Mouse (Mus musculus) retina, postnatal 7 days (tissue): ENCODE data around the gene Npas2.
A peak's percentile ranks its signal among the peaks of the same experiment; 100 is the strongest.

Source experiments
- DNase-seq: peaks from one replicate; pipeline ENCODE4 v3.0.0-alpha.2; 2012; ENCODE audit warnings: low read depth, low spot score

Npas2 gene

GRCm38 (mm10) chr1:39284786-39285185 lies 91.3 kb downstream of the Npas2 start:
- no peak for DNase-seq

GRCm38 (mm10) chr1:39287076-39287475 lies 93.5 kb downstream of the Npas2 start:
- no peak for DNase-seq

DNA sequence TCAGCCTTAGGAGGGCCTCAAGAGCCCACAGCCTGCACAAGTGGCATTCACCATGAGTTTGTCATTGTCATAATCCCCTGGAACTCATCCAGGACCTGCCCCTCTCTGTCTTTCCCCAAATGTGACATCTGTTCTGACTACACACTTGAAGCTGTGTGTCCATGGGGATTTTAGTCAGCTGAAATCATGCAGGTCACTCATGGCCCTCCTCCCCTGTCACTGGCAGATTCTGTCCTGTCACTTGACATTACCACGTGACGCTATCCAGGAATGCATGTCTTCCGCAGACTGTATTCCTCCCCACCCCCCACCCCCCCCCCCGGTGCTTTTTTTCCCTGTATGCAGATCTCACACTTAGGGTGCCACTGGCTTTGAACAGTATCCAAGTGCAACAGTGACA lies 94.3 kb downstream of the Npas2 start:
- DNase-seq: no peak

GRCm38 (mm10) chr1:39288425-39288824 lies 94.9 kb downstream of the Npas2 start:
- no peak for DNase-seq

GRCm38 (mm10) chr1:39292001-39292400 lies 98.5 kb downstream of the Npas2 start:
- no peak for DNase-seq

DNA sequence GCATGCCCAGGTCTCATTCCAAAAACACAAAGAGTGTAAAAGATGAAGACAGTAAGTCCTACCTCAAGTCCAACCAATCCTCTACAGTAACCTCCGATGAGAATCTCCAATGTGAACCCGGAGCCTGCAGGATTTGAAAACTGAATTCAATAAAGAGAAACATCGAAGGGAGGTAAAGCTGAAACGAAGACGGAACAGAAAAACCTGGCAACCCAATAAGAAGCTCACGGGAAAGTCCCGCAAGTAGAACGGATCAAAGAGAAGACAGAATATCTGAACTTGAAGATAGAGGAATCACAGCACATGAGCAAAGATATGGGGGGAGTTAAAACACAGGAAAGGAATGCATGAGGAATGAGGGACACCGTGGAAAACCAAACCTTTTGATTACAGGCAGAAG lies 104.8 kb downstream of the Npas2 start:
- no peak for DNase-seq

GRCm38 (mm10) chr1:39300243-39300642 lies 106.7 kb downstream of the Npas2 start:
- DNase-seq: no peak

DNA sequence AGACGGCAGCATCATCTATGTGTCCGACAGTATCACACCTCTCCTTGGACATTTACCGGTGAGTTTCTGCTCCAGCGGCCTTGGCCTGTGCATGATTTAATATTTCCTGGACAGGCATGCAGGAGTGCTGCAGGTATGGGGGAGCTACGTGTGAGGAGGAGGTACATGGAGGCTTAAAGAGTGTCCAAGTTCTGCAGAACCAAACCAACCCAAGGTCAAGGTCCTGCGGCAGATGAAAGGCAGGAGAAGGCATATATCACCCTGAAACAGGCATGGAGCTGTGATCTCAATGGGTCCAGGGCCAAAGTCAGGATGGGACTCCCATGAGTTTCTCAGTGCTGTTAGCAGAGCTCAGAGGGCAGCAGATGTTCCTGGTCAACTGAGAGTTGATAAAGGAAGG lies 107.1 kb downstream of the Npas2 start:
- no peak for DNase-seq

DNA sequence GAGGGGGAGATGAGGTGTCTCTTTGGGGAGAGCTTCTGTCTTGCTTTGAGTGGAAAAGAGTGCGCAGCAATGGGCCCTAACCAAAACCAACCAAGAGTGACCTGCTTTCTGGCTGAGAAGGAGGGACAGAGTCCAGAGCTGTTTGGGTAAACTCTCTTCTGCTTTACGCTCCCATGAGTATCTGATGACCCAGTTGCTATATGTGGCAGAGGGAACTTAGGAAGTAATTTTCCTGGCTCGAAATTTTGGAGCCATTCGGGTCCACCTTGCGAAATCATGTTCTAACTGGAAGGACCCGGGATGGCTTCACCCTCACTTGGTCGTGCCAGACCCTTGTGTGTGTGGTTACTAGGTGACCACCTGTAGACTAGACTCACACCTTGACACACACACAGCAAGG lies 108.7 kb downstream of the Npas2 start:
- DNase-seq: no peak

DNA sequence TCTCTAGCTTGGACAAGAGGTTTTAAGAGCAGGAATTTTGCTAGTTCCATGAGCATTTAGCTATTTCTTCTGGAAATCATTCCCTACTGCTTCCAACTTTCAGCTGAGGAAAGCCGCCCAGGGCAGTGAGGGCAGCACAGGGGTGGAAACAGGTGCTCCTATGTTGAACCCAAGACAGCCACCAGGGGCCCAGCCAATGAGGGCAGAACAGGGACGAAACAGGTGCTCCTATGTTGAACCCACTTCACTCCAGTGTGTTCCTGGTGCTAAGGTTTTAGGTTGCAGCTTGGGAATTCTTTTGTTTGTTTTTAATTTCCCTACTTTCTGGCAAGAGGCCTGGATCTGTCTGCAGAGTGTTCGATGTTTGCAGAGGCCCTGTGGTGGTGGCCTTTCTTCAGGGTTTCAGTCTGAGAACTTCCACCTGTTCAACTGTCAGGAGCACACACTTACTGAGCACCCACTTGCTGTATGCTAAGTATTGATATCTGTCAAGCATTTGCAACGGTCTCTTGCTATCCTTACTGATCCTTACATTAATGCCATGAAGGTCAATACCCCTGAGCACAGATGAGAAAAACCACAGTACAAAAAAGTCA lies 109.6 kb downstream of the Npas2 start:
- no peak for DNase-seq

GRCm38 (mm10) chr1:39307291-39307690 lies 113.8 kb downstream of the Npas2 start:
- DNase-seq: no peak

GRCm38 (mm10) chr1:39307971-39308370 lies 114.4 kb downstream of the Npas2 start:
- DNase-seq: no peak

- no peak for DNase-seq
Observed at GRCm38 (mm10) chr1:39309548-39309947, 116.0 kb downstream of the Npas2 start.

DNA sequence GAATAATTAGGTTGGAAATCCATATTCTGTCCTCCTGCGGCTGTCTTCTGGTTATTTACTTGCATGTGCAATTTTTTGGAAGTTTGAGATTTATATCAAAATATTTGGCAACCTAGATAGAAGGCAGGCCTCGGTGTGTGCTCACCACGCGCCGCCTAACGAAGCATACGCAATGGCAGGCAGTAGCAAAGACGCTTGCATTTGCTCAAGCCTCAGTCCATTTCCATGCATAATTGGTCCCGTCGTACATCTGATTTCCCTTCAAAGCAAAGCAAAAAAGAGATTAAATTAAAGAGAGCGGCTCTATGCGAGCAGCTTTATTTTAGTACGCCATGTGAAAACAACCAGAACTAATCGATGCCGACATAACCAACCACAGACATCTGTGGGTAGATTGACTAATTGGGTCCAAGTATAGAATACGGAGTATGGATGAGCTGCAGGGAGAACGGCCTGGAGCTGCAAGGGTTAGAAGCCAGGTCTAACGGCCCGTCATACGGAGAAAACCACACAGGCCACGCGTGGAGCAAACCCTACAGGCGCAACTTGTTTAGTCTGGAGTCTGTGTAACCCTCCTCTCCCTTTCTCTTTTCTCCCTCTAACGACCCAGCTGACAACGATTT lies 118.9 kb downstream of the Npas2 start:
- peak; percentile 16 for DNase-seq

- no peak for DNase-seq
Observed at GRCm38 (mm10) chr1:39313352-39314245, 120.1 kb downstream of the Npas2 start.

GRCm38 (mm10) chr1:39317935-39318334 lies 124.4 kb downstream of the Npas2 start:
- no peak for DNase-seq

GRCm38 (mm10) chr1:39318870-39319269 lies 125.3 kb downstream of the Npas2 start:
- DNase-seq: no peak

- DNase-seq: no peak
Observed at GRCm38 (mm10) chr1:39321954-39322353, 128.4 kb downstream of the Npas2 start.

- no peak for DNase-seq
Observed at GRCm38 (mm10) chr1:39325228-39325627, 131.7 kb downstream of the Npas2 start.

GRCm38 (mm10) chr1:39327546-39327945 lies 134.0 kb downstream of the Npas2 start:
- DNase-seq: no peak

DNA sequence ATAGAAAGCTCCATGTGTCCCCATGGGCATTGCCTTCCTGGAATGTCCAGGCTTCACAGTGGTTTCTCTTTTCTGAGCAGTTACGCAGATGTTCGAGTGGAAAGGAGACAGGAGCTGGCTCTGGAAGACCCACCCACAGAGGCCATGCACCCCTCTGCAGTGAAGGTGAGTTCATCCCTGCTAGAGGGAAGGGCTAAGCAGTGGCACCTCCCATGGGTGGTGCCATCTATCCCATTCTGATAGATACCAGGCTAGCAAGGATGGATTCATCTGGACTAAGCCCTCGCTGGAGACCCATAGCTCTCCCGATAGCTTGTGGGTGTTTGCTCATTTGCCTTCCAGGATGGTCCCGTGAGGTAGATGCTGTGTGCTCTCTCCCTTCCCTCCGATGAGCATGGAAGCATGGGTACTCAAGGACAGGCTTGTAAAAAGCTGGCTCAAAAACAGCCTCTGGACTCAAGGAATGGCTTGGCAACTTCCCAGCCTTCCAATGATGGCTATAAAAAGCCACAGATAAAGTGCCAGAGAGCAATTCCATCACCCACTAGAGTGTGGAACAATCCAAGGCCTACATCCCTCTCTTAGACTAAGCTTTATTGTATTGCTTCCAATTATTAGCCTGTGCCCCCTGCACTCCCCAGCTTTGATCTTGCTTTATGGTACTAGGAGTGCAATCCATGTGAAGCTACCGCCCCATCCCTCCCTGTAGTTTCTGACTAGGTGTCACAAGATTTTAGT lies 137.5 kb downstream of the Npas2 start:
- DNase-seq: no peak

DNA sequence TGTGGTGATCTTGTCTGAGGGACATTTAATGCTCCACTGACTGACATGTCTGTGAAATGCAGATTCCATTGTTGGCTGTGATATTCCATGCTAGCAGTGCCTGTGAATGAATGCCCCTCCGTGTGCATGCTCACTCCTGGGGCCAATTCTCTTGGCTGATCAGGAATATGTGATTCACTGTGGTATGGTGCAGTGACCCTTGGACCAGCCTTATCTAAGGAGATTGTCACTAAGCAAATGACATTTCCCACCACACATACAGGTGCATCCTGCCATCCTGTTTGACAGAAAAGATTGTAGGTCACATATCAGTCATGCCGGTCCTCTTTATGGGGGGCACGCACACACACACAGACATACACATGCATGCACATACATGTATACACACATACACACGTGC lies 138.9 kb downstream of the Npas2 start:
- no peak for DNase-seq
